Mouse (Mus musculus): ENCODE data around the gene Dcaf4.

Dcaf4 gene

DNA sequence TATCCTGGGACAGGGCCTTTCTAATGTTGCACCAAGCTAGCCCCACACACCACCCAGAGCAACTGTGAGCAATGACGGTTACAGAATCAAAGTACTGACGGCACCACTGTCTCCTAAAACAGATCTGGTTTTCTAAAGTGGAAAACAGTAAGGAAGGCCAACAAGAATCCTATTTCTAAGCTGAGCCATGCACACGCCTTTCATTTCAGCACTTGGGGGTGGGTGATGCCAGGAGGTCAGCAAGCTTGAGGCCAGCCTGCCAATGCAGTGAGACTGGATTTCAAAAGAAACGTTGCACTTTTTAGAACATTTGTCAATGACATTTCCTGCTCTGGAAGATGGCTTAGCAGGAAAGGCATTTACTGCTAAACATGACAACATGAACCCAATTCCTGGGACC lies 33.5 kb downstream of the Dcaf4 start:
- DNase-seq: no peak

GRCm38 (mm10) chr12:83555605-83556004 lies 35.3 kb downstream of the Dcaf4 start:
- DNase-seq: no peak

DNA sequence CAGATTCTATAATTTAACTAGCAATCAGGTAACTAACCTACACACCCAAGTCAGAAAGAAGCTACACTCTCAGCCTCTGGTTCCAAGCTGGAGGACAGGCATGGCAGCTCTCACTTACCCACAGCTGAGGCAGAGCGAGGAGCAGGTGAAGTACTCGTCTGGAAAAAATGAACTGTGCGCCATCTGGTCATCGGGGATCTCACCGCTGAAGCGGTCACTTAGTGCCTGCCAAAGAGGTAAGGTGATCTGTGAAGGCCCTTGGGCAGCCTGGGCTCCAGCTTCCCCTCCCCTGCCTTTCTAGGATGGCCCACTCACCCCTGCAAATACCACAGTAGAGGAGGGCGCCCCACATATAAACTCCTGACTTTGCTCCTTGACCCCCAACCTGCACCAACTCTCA lies 38.2 kb downstream of the Dcaf4 start:
- DNase-seq: no peak

DNA sequence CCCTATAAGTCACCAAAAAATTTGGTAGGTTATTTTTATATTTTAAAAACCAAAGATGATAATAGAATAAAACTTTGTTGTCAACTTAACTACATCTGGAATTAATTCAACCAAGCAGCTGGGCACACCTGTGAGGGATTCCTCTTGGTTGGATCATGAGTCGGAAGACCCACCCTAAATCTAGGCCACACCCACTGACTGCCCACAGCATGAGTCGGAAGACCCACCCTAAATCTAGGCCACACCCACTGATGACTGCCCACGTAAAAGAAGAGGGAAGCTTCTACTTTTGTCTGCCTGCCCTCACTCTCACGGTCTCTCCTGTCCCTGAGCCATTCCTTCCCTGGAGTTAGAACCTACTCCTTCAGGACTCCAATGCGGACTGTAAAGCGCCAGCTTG lies 39.9 kb downstream of the Dcaf4 start:
- no peak for DNase-seq

- DNase-seq: no peak
Observed at GRCm38 (mm10) chr12:83562589-83562988, 42.3 kb downstream of the Dcaf4 start.

DNA sequence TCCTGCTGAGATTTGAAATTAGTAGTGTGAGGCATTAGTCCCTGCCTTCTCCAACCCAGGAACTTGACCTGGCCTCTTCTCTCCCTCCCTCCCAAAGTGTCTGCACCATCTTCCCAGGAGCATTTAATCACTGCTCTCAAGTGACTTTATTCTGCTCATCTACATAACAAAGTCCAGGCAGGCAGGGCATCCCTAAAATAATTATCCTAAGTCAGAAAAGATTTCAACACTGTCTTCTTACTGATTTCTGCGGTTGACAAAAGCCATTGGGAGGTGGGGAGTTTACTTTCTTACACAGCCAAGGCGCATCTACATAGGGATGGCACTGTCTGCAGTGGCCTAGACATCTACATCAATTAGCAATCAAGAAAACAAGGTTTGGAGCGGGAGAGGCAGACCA lies 49.6 kb downstream of the Dcaf4 start:
- no peak for DNase-seq

GRCm38 (mm10) chr12:83572717-83573116 lies 52.5 kb downstream of the Dcaf4 start:
- no peak for DNase-seq

DNA sequence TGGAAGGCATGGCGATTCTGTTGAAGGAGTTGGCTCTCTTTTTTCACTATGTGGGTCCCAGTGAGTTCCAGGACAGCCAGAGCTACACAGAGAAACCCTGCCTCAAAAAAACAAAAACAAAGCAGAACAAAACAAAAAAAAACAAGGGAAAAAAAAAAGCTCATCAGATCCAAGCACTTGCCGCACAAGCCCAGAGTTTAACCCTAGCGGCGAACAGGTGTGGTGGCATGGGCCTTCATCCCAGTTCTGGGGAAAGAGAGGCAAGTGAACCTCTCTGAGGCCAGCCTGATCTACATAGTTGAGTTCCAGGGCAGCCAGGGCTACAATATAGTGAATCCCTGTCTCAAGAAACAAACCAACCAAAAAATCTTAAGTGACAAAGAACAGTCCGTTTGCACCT lies 57.2 kb downstream of the Dcaf4 start:
- no peak for DNase-seq

DNA sequence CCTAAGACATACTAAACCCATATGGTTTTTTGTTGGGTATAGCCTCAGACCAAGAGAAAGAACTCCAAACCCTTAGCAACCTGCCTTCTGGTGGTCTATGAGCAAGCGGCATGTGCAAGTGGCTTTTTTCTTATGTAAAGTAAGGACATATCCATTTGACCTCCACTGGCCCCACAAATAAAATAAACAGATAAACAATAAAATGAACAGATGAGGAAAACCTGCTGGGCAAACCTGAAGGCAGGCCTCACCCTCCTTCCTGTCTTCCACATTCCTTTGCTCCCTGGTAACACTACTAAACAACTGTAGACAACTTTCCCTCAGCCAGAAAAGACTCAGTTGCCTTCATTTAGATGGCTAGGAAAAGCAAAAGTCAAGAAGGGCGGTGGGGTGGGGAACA lies 58.1 kb downstream of the Dcaf4 start:
- no peak for DNase-seq

GRCm38 (mm10) chr12:83578896-83579569 lies 58.8 kb downstream of the Dcaf4 start:
- peak; percentile 92 for DNase-seq

- DNase-seq: no peak
Observed at GRCm38 (mm10) chr12:83580283-83580682, 60.0 kb downstream of the Dcaf4 start.

- no peak for DNase-seq
Observed at GRCm38 (mm10) chr12:83582106-83582505, 61.8 kb downstream of the Dcaf4 start.

GRCm38 (mm10) chr12:83582747-83583146 lies 62.5 kb downstream of the Dcaf4 start:
- no peak for DNase-seq

DNA sequence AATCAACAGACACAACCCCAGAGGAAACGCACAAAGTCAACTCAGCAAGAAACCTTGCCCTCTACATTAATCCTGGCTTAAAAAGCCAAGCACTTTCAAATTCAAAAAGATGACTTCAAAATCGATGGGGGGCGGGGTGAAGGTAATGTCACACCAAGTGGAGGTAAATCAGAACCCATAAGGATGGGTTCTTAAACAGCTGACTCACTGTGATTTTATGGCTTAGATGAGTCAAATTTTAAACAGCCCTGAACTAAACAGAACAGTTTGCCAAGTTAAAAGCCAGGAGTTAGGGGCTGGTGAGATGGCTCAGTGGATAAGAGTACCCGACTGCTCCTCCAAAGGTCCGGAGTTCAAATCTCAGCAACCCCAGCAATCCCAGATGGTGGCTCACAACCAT lies 66.4 kb downstream of the Dcaf4 start:
- DNase-seq: no peak
